Mouse (Mus musculus): Measurements from ENCODE around the gene Mrgprx1.

Gene Mrgprx1

GRCm38 (mm10) chr7:48027497-48027896, at the start of gene Mrgprx1:
Gene Mrgprx1 (minus strand): TSS chr7:48027597.
- no peak for DNase-seq (ENCODE audit: low read depth in 2 of 2, low spot score in 2 of 2)

DNA sequence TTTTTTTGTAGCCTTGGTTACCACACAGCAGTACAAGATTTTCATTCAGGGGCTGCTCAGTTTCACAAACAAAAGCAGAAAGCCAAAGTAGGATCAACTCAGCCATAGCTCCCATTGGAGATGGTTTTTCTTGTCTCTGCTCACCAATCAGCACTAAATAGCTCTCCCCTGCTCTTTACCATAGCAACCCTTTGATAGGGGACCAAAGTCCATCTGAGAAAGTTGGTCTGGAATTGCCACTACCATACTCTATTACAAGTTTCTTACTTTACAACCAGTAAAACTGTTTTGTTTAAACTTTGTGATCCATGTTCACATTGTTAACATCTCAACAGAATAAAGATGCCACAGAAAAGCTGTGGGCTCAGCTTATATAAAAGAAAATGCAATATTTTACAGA, 48.1 kb upstream of the Mrgprx1 start:
- no peak for DNase-seq (ENCODE audit: low read depth in 2 of 2, low spot score in 2 of 2)

DNA sequence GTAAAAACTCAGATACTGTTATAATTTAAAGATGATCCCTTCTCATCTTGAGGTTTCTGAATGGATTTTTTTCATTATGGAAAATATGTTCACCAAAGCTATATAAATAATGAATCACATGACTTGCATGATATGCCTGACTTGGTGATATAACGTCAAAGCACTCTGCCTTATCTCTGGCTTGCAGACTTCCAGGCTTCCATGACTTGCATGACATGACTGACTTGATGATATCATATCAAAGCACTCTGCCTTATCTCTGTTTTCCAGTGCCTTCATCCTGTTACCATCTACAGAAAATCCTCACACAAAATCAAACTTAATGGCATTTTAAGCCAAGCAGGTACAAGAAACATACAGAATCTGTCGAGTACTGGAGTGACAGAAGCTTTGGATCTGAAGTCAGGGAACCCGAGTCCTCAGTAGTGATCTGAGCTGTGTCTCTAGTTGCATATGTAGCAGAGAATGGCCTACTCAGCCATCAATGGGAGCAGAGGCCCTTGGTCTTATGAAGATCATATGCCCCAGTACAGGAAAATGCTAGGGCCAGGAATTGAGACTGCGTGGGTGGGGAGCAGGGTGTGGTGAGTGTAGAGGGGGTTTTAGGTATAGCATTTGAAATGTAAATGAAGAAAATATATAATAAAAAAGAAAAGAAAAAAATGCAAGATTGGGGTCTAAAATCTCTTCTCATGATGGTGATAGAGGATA, 19.2 kb upstream of the Mrgprx1 start:
- no peak for DNase-seq (ENCODE audit: low read depth in 2 of 2, low spot score in 2 of 2)

DNA sequence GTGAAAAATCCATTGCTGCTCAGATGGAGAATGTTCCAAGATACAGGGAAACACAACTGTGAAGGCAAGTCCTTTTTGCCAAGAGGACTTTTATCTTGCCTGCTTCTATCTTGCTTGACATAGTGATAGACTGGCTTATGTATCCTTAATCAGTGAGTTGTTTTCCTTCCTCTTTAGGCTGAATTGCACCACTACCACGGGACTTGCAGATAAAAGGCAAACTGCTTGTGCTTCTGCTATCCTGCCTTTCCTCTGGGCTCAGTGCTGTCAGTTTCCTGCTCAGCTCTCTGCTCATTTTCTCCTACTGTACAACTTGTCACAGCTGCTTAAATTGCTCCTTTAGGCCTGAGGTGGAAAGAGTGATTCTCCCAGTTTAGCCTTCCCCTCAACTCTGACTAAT, 16.6 kb upstream of the Mrgprx1 start:
- DNase-seq (ENCODE audit: low read depth in 2 of 2, low spot score in 2 of 2), result no peak

DNA sequence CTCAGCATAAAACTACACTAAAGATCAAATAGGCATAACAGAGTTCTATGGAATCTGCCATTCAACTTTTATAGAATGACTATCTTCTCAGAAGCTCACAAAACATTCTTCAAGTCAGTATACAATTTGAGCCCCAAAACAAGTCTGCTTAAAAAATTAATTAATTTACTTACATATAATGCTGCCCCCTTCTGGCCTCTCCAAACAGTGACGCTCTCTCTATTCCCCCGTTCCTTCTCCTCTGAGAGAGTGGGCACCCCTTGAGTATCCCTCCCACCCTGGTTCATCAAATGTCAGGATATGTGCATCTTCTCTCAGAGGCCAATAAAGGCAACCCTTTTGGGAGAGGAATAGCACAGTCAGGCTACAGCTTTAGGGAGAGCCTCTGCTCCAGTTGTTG, 9.5 kb downstream of the Mrgprx1 start:
- DNase-seq (ENCODE audit: low read depth in 2 of 2, low spot score in 2 of 2), result no peak

DNA sequence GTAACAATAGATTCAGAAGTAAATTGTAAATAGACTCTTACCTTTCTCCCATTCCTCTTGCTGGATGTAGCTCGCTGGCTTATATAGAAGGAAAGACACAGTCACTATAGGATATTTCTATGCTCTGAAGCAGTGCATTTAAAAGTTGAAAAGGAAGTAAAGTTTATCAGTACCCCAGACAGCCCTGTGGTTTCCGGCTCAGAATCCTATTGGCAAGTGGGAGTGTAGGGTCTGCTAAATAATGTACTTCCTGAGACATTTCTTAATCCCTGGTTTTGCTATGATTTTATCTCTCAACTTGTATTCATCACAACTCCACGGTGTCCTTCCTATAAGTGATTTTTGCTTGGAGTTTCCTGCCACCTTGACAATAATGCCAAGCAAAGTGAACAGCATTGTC, 31.7 kb downstream of the Mrgprx1 start:
- DNase-seq (ENCODE audit: low read depth in 2 of 2, low spot score in 2 of 2), result no peak

DNA sequence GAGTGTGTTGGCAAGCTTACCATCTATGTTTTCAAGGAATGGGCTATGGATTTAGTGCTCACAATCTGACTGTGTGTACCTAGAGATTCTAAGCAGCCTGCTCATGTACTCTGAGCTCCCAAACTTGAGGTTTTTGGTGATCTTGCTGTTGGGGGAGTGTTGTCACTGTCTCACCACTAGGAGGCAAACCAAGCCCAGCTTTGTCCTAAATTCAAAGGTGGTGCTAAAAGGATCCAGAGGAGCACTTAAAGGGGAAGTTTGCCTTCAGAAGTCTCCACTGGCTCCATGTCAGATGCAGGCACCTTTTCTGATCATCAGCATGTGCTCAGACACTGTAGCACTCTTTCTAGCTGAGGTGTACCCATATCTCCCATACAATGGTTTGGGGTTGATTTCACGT, 40.6 kb downstream of the Mrgprx1 start:
- no peak for DNase-seq (ENCODE audit: low read depth in 2 of 2, low spot score in 2 of 2)

- no peak for DNase-seq (ENCODE audit: low read depth in 2 of 2, low spot score in 2 of 2)
Observed at GRCm38 (mm10) chr7:47981995-47982394, 45.4 kb downstream of the Mrgprx1 start, which contains the start of gene Mrgpra4. Gene Mrgpra4 (minus strand): TSS chr7:47982095.
